Mouse (Mus musculus) frontal cortex, postnatal 25 days (tissue): ENCODE measurements around the gene Olfr462.

ENCODE experiments used
- DNase-seq, 2 experiments: peaks; one replicate each; pipeline ENCODE4 v3.0.0; 2022; ENCODE audit warnings: low spot score in 2 of 2

The Olfr462 gene

GRCm38 (mm10) chr11:87847884-87848283, 44.2 kb downstream of the Olfr462 start:
- DNase-seq, result no peak

GRCm38 (mm10) chr11:87846968-87847600, 45.0 kb downstream of the Olfr462 start:
- no peak for DNase-seq

- DNase-seq, result no peak
These were observed 50.6 kb downstream of the Olfr462 start for GRCm38 (mm10) chr11:87841436-87841835.

- no peak for DNase-seq
These were observed 51.4 kb downstream of the Olfr462 start for GRCm38 (mm10) chr11:87840676-87841075.
